Mouse (Mus musculus): Measurements from ENCODE around the gene Trrap. TPM values are rescaled to one million over a fixed set of nuclear protein-coding genes. Genes with fewer than 3 reads are reported as not detected.

Trrap gene
- 137 to 163 TPM (median 155 TPM) in 4 replicates for total RNA-seq (2023)

DNA sequence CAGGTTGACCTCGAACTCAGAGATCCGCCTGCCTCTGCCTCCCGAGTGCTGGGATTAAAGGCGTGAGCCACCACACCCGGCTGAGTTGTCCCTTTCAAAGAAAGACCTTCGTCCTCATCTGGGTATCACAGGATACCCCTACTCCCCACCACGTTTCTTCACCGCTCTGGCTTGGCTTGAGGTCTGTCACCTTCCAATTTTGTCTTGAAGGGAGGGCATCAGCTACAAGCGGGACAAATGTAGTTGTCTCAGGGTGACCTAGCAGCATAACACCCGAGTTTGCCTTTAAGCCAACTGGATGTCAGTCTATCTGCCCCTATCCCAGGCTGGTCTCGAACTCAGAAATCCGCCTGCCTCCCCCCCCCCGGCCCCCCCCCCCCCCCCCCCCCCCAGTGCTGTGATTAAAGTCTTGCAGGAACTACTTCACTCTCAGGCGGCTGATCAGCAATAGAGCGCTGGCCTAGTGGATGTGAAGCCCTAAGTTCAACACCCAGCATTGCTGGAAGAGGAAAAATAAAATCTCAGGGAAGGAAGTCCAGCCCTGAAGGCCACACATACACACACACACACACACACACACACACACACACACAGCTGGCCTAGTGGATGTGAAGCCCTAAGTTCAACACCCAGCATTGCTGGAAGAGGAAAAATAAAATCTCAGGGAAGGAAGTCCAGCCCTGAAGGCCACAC is at the start of gene Trrap:
Trrap (plus strand) TSS at position 627 of the 693 bp plus-strand sequence.

DNA sequence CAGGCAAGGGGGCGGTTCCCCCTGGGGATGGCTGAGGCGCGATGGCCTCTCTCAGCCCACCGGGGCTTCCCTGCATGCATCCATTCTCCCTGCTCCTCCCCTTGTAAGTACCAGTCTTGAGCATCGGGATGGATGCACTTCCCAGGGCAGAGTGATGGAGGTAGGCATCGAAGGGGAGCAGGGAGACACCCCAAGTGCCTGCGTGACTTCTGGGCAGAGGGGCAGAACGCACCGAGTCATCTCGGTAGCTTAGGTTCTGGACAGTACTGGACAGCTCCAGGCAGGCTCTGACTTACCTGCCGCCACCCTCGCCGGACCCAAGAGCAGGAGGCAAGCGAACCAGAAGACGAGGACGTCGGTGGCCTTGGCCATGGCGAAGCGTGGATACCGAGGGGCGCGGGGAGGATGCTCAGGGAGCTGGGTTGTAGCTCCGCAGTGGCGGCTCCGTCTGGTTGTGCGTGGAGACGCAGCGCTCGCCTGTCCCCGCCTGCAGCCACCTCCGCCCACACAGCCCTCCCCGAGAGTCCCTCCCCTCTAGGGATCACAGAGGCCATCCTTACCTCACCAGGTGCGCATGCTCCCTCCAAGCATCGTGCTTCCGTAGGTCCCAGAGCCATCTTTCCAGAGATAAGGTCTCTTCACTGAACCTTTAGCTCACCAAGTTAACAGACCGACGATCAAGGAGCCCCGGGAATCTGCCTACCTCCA is 6.2 kb upstream of the Trrap start, which contains the start of gene Tmem130:
Tmem130 (minus strand) TSS at position 658 of the 708 bp plus-strand sequence.

Other genes starting within 250 kb of the Trrap start
- gene Nptx2, start 221.8 kb upstream of the Trrap start, total RNA-seq (2023), result not detected in 4 replicates
- gene Tmem130, start 5.9 kb upstream of the Trrap start, total RNA-seq (2023), result not detected in 4 replicates
- 22.4 to 27.4 TPM (median 25.2 TPM) in 4 replicates for gene Smurf1, start 198.1 kb downstream of the Trrap start, total RNA-seq (2023)